Mouse (Mus musculus) lung, embryonic 14.5 days (tissue): ENCODE measurements around the gene Adgrl3. TPM values are rescaled to one million over a fixed set of nuclear protein-coding genes. Genes with fewer than 3 reads are reported as not detected.

ENCODE experiments used
- ATAC-seq: fragments of 200-750 bp; cut with Nextera tagmentation; 2 replicates; pipeline ENCODE4 v1.8.0; 2017; ENCODE audit warnings: mild to moderate bottlenecking, moderate TSS enrichment, moderate library complexity; ENCODE audit not compliant: insufficient read depth
- DNase-seq: peaks from one replicate; pipeline ENCODE4 v3.0.0-alpha.2; 2015
- H3K27ac ChIP-seq: fragments of 300-500 bp; sonication (generic); 2 replicates; pipeline ENCODE4 v1.5.1; 2014; ENCODE audit warnings: low read depth, mild to moderate bottlenecking, moderate library complexity
- H3K27me3 ChIP-seq: fragments of 300-500 bp; sonication (generic); 2 replicates; pipeline ENCODE4 v1.6.1; 2014; ENCODE audit warnings: low read length, control low read depth; ENCODE audit not compliant: insufficient read depth
- H3K36me3 ChIP-seq: fragments of 300-500 bp; sonication (generic); 2 replicates; pipeline ENCODE4 v1.6.1; 2014; ENCODE audit warnings: control low read depth; ENCODE audit not compliant: insufficient read depth
- H3K4me1 ChIP-seq: fragments of 300-500 bp; sonication (generic); 2 replicates; pipeline ENCODE4 v1.6.1; 2014; ENCODE audit warnings: antibody characterized with exemption, control low read depth; ENCODE audit not compliant: insufficient read depth
- H3K4me2 ChIP-seq: fragments of 300-500 bp; sonication (generic); 2 replicates; pipeline ENCODE4 v1.6.1; 2014; ENCODE audit warnings: mild to moderate bottlenecking
- H3K4me3 ChIP-seq: fragments of 300-500 bp; sonication (generic); 2 replicates; pipeline ENCODE4 v1.5.1; 2014; ENCODE audit warnings: low read depth, low read length
- H3K9ac ChIP-seq: fragments of 300-500 bp; sonication (generic); 2 replicates; pipeline ENCODE4 v1.6.1; 2014
- H3K9me3 ChIP-seq: fragments of 300-500 bp; sonication (generic); 2 replicates; pipeline ENCODE4 v1.6.1; 2016; ENCODE audit warnings: low read depth, low read length, control low read depth
- CTCF ChIP-seq: IDR thresholded peaks from 2 replicates; pipeline ENCODE4 v1.5.1; 2016; ENCODE audit warnings: antibody characterized with exemption, low read depth
- WGBS: fragments of 180-500 bp; shearing (Covaris S2); extraction: QIAGEN DNeasy Blood & Tissue Kit; methylation state at CpG from one replicate; pipeline ENCODE4 v1.1.7; 2014; 5-methylcytosine and 5-hydroxymethylcytosine counted together
- polyA plus RNA-seq: library from polyadenylated mRNA; unstranded; fragments of >200 nt; fragmentation: Nextera tagmentation; extraction: Ambion mirVana; gene quantifications from 2 replicates; pipeline ENCODE4 v1.2.1, GENCODE M21; 2014

Gene Adgrl3
- polyA plus RNA-seq, 1 experiment from 2014 or later, result 19.6 TPM

GRCm38 (mm10) chr5:81605646-81606045, 585.7 kb downstream of the Adgrl3 start:
- 62% methylated on average over 1 of the region's 1 CpGs for WGBS
- DNase-seq, result no peak
- TF ChIP-seq CTCF, result no peak

GRCm38 (mm10) chr5:81610223-81610622, 590.3 kb downstream of the Adgrl3 start:
- DNase-seq (no peak), ATAC-seq (no peak)
- Histone ChIP-seq H3K27ac (no peak overlapping the region), H3K4me3 (no peak overlapping the region), H3K4me1 (no peaks in the 10 kb centered on the region), H3K36me3 (no peaks in the 10 kb centered on the region), H3K4me2 (no peak overlapping the region), H3K9me3 (no peaks in the 10 kb centered on the region), H3K27me3 (no peaks in the 10 kb centered on the region), H3K9ac (no peak overlapping the region)
- 75% methylated on average over 5 of the region's 5 CpGs for WGBS
- TF ChIP-seq CTCF, result no peak

More at GRCm38 (mm10) chr5:81605646-81606045, 585.7 kb downstream of the Adgrl3 start:
- H3K4me1 ChIP-seq, result no peaks in the 10 kb centered on the region
- H3K9me3 ChIP-seq, result no peaks in the 10 kb centered on the region
- H3K27ac ChIP-seq, result no peak overlapping the region
- H3K9ac ChIP-seq, result no peak overlapping the region
- H3K27me3 ChIP-seq, result no peaks in the 10 kb centered on the region
- no peaks in the 10 kb centered on the region for H3K36me3 ChIP-seq
- no peak overlapping the region for H3K4me3 ChIP-seq
- no peak for ATAC-seq
- H3K4me2 ChIP-seq, result no peak overlapping the region

DNA sequence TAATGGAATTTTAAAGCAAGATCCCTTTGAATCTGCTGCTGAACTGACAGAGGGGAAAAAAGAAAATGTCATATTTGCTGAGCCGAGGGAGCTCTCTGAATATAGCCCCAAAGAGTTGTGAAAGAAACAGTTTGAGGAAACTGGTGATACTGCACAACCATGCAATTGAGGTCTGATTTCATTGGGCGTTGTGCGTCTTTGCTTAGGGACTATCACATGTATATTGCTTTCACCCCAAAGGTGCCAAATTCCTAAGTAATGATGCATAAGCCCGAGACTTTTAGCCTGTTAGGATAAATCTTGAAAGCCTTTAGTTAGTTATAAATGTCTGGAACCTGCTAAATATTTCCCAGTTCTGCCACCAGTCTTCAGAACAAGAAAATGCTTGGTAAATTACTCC, 594.7 kb downstream of the Adgrl3 start:
- no peak for DNase-seq
- H3K4me3 ChIP-seq, result no peak overlapping the region
- no peak overlapping the region for H3K4me2 ChIP-seq
- ATAC-seq, result no peak
- TF ChIP-seq CTCF, result no peak
- no peaks in the 10 kb centered on the region for H3K9me3 ChIP-seq
- H3K27ac ChIP-seq, result no peak overlapping the region
- no peaks in the 10 kb centered on the region for H3K36me3 ChIP-seq
- H3K9ac ChIP-seq, result no peak overlapping the region
- H3K4me1 ChIP-seq, result no peaks in the 10 kb centered on the region
- H3K27me3 ChIP-seq, result no peaks in the 10 kb centered on the region
- 59% methylated on average over 4 of the region's 4 CpGs for WGBS

- Histone ChIP-seq H3K4me1 (no peaks in the 10 kb centered on the region), H3K27ac (no peak overlapping the region), H3K36me3 (no peaks in the 10 kb centered on the region), H3K4me2 (no peak overlapping the region), H3K4me3 (no peak overlapping the region), H3K9me3 (no peaks in the 10 kb centered on the region), H3K27me3 (no peaks in the 10 kb centered on the region), H3K9ac (no peak overlapping the region)
- DNase-seq, result peak; percentile 13
- TF ChIP-seq CTCF, result no peak
- no peak for ATAC-seq
- 64% methylated on average over 5 of the region's 5 CpGs for WGBS
Observed at GRCm38 (mm10) chr5:81621106-81621505, 601.2 kb downstream of the Adgrl3 start.

GRCm38 (mm10) chr5:81621715-81622114, 601.8 kb downstream of the Adgrl3 start:
- 63% methylated on average over 3 of the region's 3 CpGs for whole genome bisulfite sequencing
- no peak for TF ChIP-seq CTCF
- Histone ChIP-seq H3K27me3 (no peaks in the 10 kb centered on the region), H3K4me3 (no peak overlapping the region), H3K27ac (no peak overlapping the region), H3K36me3 (no peaks in the 10 kb centered on the region), H3K4me2 (no peak overlapping the region), H3K4me1 (no peaks in the 10 kb centered on the region), H3K9ac (no peak overlapping the region), H3K9me3 (no peaks in the 10 kb centered on the region)
- no peak for DNase-seq
- no peak for ATAC-seq

GRCm38 (mm10) chr5:81623846-81624245, 603.9 kb downstream of the Adgrl3 start:
- H3K36me3 ChIP-seq, result no peaks in the 10 kb centered on the region
- WGBS, result 47% methylated on average over 1 of the region's 1 CpGs
- no peak overlapping the region for H3K27ac ChIP-seq
- H3K4me3 ChIP-seq, result no peak overlapping the region
- H3K4me2 ChIP-seq, result no peak overlapping the region
- H3K9ac ChIP-seq, result no peak overlapping the region
- DNase-seq (no peak), ATAC-seq (no peak)
- H3K9me3 ChIP-seq, result no peaks in the 10 kb centered on the region
- H3K27me3 ChIP-seq, result no peaks in the 10 kb centered on the region
- no peaks in the 10 kb centered on the region for H3K4me1 ChIP-seq
- TF ChIP-seq CTCF, result no peak

DNA sequence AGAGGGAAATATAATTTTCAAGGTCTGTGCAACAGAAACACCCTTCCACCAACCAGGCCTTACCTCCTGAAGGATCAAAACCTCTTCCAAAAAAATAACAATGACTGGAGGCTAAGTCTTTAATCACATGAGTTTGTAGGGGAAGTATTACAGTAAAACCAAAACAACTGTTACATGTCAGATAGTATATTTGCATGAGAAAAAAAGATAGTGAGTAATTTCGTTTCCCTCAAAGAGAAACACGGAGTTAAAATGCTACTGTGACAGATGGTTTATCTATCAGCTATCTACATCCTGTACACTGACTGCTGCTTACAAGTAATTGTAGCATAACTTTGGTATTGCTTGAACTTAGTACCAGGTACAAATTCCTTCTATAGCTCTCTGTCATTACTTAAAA, 616.2 kb downstream of the Adgrl3 start:
- TF ChIP-seq CTCF, result no peak
- no peaks in the 10 kb centered on the region for H3K36me3 ChIP-seq
- DNase-seq (no peak), ATAC-seq (no peak)
- no peaks in the 10 kb centered on the region for H3K27me3 ChIP-seq
- H3K4me2 ChIP-seq, result no peak overlapping the region
- no peaks in the 10 kb centered on the region for H3K9me3 ChIP-seq
- H3K27ac ChIP-seq, result no peak overlapping the region
- H3K4me1 ChIP-seq, result no peaks in the 10 kb centered on the region
- no peak overlapping the region for H3K9ac ChIP-seq
- WGBS, result 47% methylated on average over 2 of the region's 2 CpGs
- H3K4me3 ChIP-seq, result no peak overlapping the region

DNA sequence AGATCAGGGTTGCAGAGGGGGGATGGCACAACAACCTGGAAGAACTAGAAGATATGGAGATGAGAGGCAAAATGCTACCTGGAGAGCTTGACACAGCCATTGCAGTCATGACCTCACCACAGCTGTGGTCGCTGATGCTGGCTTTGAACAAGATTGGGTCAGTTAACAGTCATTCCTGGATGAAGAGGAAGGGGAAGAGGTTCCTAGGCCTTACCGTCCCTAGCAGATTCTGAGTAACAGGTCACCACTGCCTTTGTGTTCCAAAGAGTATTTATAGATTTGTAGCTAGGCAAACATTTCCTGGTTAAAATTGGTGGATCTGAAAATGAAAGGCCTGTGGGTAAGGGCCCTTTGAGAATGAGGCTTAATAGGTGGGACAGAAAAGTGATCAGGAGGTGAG, 618.5 kb downstream of the Adgrl3 start:
- Histone ChIP-seq H3K27ac (no peak overlapping the region), H3K27me3 (no peaks in the 10 kb centered on the region), H3K4me3 (no peak overlapping the region), H3K4me2 (no peak overlapping the region), H3K36me3 (no peaks in the 10 kb centered on the region), H3K9ac (no peak overlapping the region), H3K9me3 (no peaks in the 10 kb centered on the region), H3K4me1 (no peaks in the 10 kb centered on the region)
- no peak for ATAC-seq
- no peak for DNase-seq
- WGBS, result 69% methylated on average over 2 of the region's 2 CpGs
- no peak for TF ChIP-seq CTCF
